In genomic region chr6:51395486-51395885, GRCm38 (mm10) we compare ENCODE assay signal across 20 mouse cellular contexts. TPM values are rescaled to one million over a fixed set of nuclear protein-coding genes. Genes with fewer than 3 reads are reported as not detected.
DNase-seq lines count a peak whose midpoint lies in the region.
"Had no signal": no experiment of that assay in that cellular context is flagged by ENCODE, and none has a peak within 500 bp of the region (broad histone marks: within the 10 kb centered on the region; RNA-seq: fewer than 3 reads in every experiment).

No protein-coding gene starts in this region.

- H3K36me3 ChIP-seq in limb, embryonic 10.5 days = no peaks in the 10 kb centered on the region
- H3K36me3 ChIP-seq: heart, embryonic 10.5 days; hindbrain, embryonic 15.5 days; neural tube, embryonic 13.5 days had no signal

- H3K27me3 ChIP-seq in limb, embryonic 10.5 days (ENCODE audit: low read depth, poor library complexity, severe bottlenecking) = no peaks in the 10 kb centered on the region
- H3K27me3 ChIP-seq: hindbrain, embryonic 15.5 days; neural tube, embryonic 13.5 days had no signal

- peaks cover 35% of the 10 kb centered on the region for H3K4me1 ChIP-seq in limb, embryonic 10.5 days

- 61% methylated on average over 9 of the region's 9 CpGs for WGBS in limb, embryonic 10.5 days

- intact Hi-C loops in left cerebral cortex, postnatal 14 days (cut with DNase I) = no loop called here

- peak; percentile 14 for DNase-seq in retina, embryonic 14.5 days (ENCODE audit: low spot score)
- no peak for DNase-seq in retina, postnatal 1 day
- peak; percentile 77 for DNase-seq in ZHBTc4 (ENCODE audit: low read depth, low spot score)
- no peak for DNase-seq in limb, embryonic 10.5 days (ENCODE audit: low spot score)
- DNase-seq in cerebellum, postnatal 25 days = no peak
- DNase-seq in left cerebral cortex, adult 11 months (ENCODE audit: low spot score) = no peak
- no peak for DNase-seq in left cerebral cortex, postnatal 14 days (ENCODE audit: low spot score in 2 of 2)
- DNase-seq: adrenal gland, postnatal 10 days; cerebellum, adult 9-10 months; gastrocnemius, postnatal 10 days; heart, postnatal 14 days; kidney, adult 11 months; kidney, postnatal 14 days; lung, adult 2 months; lung, postnatal 4 days; right cerebral cortex, postnatal 4 days; thymus, adult 2 months had no signal

- H3K4me3 ChIP-seq in limb, embryonic 10.5 days = no peak overlapping the region
- H3K4me3 ChIP-seq: heart, embryonic 10.5 days; hindbrain, embryonic 15.5 days; neural tube, embryonic 13.5 days had no signal

- H3K27ac ChIP-seq in limb, embryonic 10.5 days = peak overlapping the region; percentile 46; the same call in 1 of the 2 replicates
- H3K27ac ChIP-seq: heart, embryonic 10.5 days; hindbrain, embryonic 15.5 days; neural tube, embryonic 13.5 days had no signal

- no peaks in the 10 kb centered on the region for H3K9me3 ChIP-seq in limb, embryonic 10.5 days (replicated peaks)
- H3K9me3 ChIP-seq: heart, embryonic 10.5 days; hindbrain, embryonic 15.5 days; neural tube, embryonic 13.5 days had no signal

RNA-seq across cellular contexts. Expression of gene Nfe2l3, which starts 37.0 kb away (rescaled TPM):
- 0.39 and 0.56 TPM in 2 replicates for polyA plus RNA-seq in limb, embryonic 10.5 days (2016; fragmentation: Nextera tagmentation; extraction: Ambion mirVana)
- total RNA-seq in left cerebral cortex, postnatal 14 days (2021) = 1 to 10 TPM; 2.5 to 3.6 TPM

Comparison
In these comparisons a context has a peak if more than half of its experiments do, and no peak if none do; other contexts are left out.
1. DNase-seq: peak in retina, embryonic 14.5 days (single experiment) and ZHBTc4 (single experiment); none in retina, postnatal 1 day (single experiment), limb, embryonic 10.5 days (single experiment), cerebellum, postnatal 25 days (0 of 2), left cerebral cortex, adult 11 months (single experiment) and left cerebral cortex, postnatal 14 days (0 of 2).